Mouse (Mus musculus) kidney, embryonic 15.5 days (tissue): ENCODE data around the gene Tomm40. TPM values are rescaled to one million over a fixed set of nuclear protein-coding genes. Genes with fewer than 3 reads are reported as not detected.

ENCODE experiments used
- ATAC-seq: fragments of 200-750 bp; cut with Nextera tagmentation; replicated peaks from 2 replicates; pipeline ENCODE4 v1.8.0; 2017; ENCODE audit warnings: moderate TSS enrichment; ENCODE audit not compliant: low FRiP score
- H3K27ac ChIP-seq: fragments of 300-500 bp; sonication (generic); 2 replicates; pipeline ENCODE4 v1.5.1; 2015; ENCODE audit warnings: mild to moderate bottlenecking, inconsistent platforms
- H3K27me3 ChIP-seq: fragments of 300-500 bp; sonication (generic); 2 replicates; pipeline ENCODE4 v1.6.1; 2015; ENCODE audit warnings: inconsistent platforms
- H3K36me3 ChIP-seq: fragments of 300-500 bp; sonication (generic); 2 replicates; pipeline ENCODE4 v1.6.1; 2015; ENCODE audit warnings: inconsistent platforms
- H3K4me1 ChIP-seq: fragments of 300-500 bp; sonication (generic); 2 replicates; pipeline ENCODE4 v1.6.1; 2015; ENCODE audit warnings: inconsistent platforms
- H3K4me2 ChIP-seq: fragments of 300-500 bp; sonication (generic); 2 replicates; pipeline ENCODE4 v1.6.1; 2015; ENCODE audit warnings: moderate library complexity, mild to moderate bottlenecking, inconsistent platforms
- H3K4me3 ChIP-seq: fragments of 300-500 bp; sonication (generic); replicated peaks from 2 replicates; pipeline ENCODE4 v1.5.1; 2015; ENCODE audit warnings: mild to moderate bottlenecking, inconsistent platforms
- H3K9ac ChIP-seq: fragments of 300-500 bp; sonication (generic); 2 replicates; pipeline ENCODE4 v1.6.1; 2015; ENCODE audit warnings: mild to moderate bottlenecking, inconsistent platforms
- H3K9me3 ChIP-seq: fragments of 300-500 bp; sonication (generic); replicated peaks from 2 replicates; pipeline ENCODE4 v1.6.1; 2016; ENCODE audit warnings: inconsistent platforms
- WGBS: fragments of 180-500 bp; shearing (Covaris S2); methylation state at CpG from one replicate; pipeline ENCODE4 v1.1.7; 2015; ENCODE audit warnings: mixed read lengths; 5-methylcytosine and 5-hydroxymethylcytosine counted together
- polyA plus RNA-seq: library from polyadenylated mRNA; unstranded; fragments of >200 nt; fragmentation: Nextera tagmentation; extraction: Ambion mirVana; gene quantifications from 2 replicates; pipeline ENCODE4 v1.2.1, GENCODE M21; 2015

Gene Tomm40
- polyA plus RNA-seq, 1 experiment from 2014 or later, result 177 TPM

DNA sequence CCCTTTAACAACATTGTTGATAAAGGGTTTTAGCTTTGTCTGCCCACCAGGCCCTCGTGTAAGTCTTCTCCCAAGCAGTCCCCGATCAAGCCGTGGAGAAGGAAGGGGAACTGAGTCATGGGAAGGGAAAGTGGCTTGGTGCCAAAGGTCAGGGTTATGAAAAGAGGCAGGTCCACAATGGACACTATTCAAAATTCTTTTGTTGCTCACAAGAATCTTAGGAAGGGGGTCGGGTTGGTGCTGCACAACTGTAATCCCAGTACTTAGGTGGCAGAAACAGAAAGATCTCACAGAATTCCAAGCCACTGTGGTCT lies 35.8 kb upstream of the Tomm40 start:
- Histone ChIP-seq H3K4me1 (peaks cover 52% of the 10 kb centered on the region), H3K27me3 (no peaks in the 10 kb centered on the region), H3K36me3 (peaks cover 5% of the 10 kb centered on the region; the same call in 1 of the 2 replicates), H3K9me3 (no peaks in the 10 kb centered on the region), H3K27ac (peak overlapping the region; percentile 91; the same call in 1 of the 2 replicates), H3K4me2 (no peak overlapping the region), H3K9ac (no peak overlapping the region), H3K4me3 (no peak overlapping the region)
- no peak for ATAC-seq
- 43% methylated on average over 4 of the region's 4 CpGs for WGBS

DNA sequence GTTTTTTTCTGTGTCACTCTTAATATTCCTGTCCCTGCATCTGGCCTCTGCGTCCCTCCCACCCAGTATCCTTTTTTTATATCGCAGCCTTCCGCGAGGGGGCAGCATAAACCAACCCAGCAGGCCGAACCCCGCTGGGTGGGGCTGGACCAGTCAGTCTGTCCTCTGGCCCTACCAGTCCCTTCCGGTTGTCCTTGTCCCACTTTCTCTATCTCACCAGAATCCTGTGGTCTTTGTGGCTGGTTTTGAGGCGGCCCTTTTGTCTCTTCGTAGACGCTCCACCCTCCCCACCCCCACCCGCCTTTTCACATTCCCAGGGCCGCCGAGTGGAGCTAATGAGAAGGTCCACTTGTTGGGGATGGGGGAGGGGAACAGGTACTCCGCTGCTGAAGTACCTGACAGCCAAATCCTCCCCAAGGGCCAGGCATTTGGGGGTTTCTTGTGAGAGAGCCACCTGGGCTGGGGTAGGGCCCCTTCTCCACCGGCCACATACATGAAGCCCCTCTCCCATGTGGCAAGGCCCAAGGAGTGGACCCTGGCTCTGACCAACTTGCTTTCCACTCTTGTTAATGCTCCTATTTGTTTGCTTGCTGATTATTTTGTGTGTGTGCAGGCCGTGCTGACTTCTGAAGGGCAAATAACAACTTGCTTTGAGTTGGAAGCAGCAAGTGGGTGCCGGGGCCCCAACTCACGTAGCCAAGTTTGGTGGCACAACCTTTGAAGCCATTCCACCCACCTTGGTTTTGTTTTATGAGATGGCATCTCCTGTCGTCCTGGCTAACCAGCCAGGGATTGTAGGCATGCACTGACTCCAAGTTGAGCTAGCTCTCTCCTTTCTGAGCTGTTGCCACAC lies 35.2 kb upstream of the Tomm40 start, which contains the start of gene Nectin2:
Nectin2 (minus strand) TSS at position 267 of the 853 bp plus-strand sequence.
- Histone ChIP-seq H3K4me1 (peaks cover 52% of the 10 kb centered on the region), H3K4me2 (peak within 1 kb of the TSS; percentile 88), H3K9ac (peak within 1 kb of the TSS; percentile 77), H3K36me3 (0 out of 2 replicates have a peak, but pooled peaks cover 5% of the 10 kb centered on the region), H3K27ac (peak within 1 kb of the TSS; percentile 91), H3K27me3 (no peaks in the 10 kb centered on the region), H3K4me3 (peak within 1 kb of the TSS; percentile 74), H3K9me3 (no peaks in the 10 kb centered on the region)
- peak; percentile 62 for ATAC-seq
- 15% methylated on average over 19 of the region's 19 CpGs for WGBS

DNA sequence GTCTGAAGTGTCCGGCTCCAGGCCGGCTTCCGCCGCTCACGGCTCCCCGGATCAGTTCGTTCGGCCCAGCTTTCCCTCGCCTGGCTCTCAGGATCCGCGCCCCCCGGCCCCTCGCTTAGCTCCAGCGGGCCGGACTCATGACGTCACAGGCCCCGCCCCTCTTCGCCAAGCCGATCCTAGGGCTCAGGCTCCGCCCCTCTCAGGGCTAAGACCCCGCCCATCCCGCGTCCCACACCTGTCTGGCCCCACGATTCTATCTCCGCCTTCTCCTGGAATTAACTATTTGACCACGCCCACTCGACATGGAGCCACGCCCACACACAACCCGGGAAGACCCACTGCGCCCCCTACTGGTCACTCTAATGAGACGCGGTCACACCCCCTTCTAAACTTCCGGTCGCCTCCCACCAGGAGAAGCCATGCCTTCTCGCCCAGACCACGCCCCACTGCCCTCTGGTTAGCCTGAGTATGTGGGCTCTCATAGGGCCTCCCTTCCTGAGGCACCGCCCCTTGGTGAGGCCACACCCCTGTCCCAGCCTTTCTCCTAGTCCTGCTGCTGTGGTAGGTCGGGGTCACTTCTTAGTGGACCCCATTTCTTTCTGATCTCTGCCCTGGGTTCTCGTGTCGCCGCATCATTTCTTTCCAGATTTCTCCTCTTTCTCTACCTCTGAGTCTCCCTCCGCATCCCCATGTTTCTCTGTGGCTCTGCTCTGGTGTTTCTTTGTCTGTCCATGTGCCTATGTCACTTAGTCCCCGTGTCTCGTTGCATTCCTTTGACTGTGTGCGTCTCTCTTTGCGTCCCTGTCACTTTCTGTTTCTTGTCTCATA lies 34.4 kb upstream of the Tomm40 start:
- Histone ChIP-seq H3K4me1 (peaks cover 56% of the 10 kb centered on the region), H3K27ac (peak overlapping the region; percentile 91), H3K9ac (peak overlapping the region; percentile 77), H3K9me3 (no peaks in the 10 kb centered on the region), H3K4me2 (peak overlapping the region; percentile 88), H3K27me3 (no peaks in the 10 kb centered on the region), H3K4me3 (peak overlapping the region; percentile 74), H3K36me3 (peaks cover 1% of the 10 kb centered on the region; the same call in 1 of the 2 replicates)
- under 1% methylated on average over 42 of the region's 46 CpGs for WGBS
- peak; percentile 93 for ATAC-seq

DNA sequence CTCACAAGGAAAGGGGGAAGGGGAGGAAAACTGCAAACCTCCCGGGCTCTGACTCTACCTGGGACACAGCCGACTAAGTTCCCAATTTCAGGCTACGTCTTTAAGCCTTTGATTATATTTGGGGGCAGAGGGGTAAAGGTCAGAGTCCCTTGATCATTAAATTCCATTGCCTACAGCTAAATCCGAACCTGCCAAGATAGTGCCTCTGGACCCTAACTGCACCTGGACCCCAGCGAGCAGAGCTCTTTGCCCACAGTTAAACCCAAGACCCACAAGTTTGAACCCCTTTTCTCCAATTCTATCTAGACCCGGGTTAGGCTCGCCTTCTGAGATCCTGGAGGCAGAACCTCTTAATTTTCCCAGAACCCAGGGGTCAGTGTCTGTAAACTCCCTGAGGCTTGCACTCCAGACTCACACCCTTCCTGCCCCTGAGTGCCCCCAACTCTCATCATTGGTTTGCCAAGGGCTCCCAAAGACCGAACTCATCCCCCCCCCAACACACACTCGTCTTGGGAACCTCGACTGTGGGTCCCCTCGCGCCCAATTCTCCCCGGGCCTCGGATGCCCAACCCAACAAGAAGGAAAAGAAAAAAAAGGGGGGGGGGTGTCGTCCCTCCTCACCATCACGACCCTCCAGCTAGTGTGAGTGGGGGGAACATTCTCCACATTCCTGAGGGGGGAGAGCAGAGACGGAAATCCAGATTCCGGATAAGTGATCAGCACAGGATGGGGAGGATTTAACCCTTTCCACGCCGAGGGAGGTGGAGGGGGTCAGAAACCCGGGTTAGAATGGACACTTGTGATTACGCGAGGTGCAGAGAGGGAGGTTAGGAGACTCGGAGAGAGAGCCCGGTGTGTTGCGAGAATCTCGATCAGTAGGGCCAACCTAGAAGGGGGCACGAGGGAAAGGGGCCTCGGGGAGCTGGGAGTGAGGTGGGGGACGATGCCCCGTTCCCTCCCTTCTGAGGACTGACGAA lies 33.3 kb upstream of the Tomm40 start:
- under 1% methylated on average over 32 of the region's 32 CpGs for WGBS

DNA sequence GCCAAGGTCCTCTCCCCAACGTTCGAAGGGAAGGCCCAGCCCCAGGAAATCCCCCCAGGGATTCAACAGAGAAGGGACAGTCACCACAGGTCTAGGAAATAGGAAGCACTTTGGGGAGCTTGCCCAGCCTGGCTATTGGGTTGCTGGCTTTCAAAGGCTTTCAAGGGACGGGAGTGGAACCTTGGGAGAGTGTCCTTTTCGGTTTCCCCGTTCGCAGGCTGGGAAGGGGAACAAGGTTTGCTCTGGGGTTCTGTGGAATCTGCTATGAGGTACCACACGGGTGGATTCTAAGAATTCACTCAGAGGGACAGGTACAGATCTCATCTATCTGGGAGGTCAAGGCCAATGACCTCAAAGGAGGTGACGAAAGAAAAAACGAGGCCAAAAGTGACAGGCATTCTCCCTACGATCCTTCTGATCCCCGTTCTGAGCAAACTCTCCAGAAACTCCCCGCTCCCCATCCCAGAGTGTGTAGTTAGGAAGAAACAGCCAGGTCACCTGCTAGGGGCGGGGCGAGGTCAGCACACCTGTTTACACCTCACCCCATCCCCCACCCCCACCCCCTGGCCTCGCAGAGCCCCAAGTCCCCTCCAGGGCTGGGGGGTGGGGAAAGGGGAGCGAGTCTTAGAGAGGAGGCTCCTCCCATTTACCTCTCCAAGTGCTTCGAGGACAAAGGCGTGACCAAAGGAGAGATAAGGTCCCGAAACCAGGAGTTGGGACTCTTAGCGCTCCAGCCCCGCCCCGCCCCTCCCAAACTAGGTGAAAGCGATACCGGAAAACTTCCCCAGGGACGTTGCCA lies 32.4 kb upstream of the Tomm40 start:
- peak overlapping the region; percentile 88 for H3K4me2 ChIP-seq
- peaks cover 19% of the 10 kb centered on the region for H3K36me3 ChIP-seq
- peak overlapping the region; percentile 74 for H3K4me3 ChIP-seq
- WGBS, result 5% methylated on average over 25 of the region's 25 CpGs
- ATAC-seq, result no peak
- H3K4me1 ChIP-seq, result peaks cover 68% of the 10 kb centered on the region
- H3K27ac ChIP-seq, result peak overlapping the region; percentile 87
- peak overlapping the region; percentile 77 for H3K9ac ChIP-seq
- no peaks in the 10 kb centered on the region for H3K9me3 ChIP-seq
- H3K27me3 ChIP-seq, result no peaks in the 10 kb centered on the region

More for the DNA sequence above, 33.3 kb upstream of the Tomm40 start:
- Histone ChIP-seq H3K36me3 (peaks cover 12% of the 10 kb centered on the region), H3K9ac (peak overlapping the region; percentile 77), H3K9me3 (no peaks in the 10 kb centered on the region), H3K4me1 (peaks cover 62% of the 10 kb centered on the region), H3K27ac (peak overlapping the region; percentile 87), H3K4me3 (peak overlapping the region; percentile 74), H3K4me2 (peak overlapping the region; percentile 88), H3K27me3 (no peaks in the 10 kb centered on the region)
- ATAC-seq, result no peak; the same call in 1 of the 2 replicates

DNA sequence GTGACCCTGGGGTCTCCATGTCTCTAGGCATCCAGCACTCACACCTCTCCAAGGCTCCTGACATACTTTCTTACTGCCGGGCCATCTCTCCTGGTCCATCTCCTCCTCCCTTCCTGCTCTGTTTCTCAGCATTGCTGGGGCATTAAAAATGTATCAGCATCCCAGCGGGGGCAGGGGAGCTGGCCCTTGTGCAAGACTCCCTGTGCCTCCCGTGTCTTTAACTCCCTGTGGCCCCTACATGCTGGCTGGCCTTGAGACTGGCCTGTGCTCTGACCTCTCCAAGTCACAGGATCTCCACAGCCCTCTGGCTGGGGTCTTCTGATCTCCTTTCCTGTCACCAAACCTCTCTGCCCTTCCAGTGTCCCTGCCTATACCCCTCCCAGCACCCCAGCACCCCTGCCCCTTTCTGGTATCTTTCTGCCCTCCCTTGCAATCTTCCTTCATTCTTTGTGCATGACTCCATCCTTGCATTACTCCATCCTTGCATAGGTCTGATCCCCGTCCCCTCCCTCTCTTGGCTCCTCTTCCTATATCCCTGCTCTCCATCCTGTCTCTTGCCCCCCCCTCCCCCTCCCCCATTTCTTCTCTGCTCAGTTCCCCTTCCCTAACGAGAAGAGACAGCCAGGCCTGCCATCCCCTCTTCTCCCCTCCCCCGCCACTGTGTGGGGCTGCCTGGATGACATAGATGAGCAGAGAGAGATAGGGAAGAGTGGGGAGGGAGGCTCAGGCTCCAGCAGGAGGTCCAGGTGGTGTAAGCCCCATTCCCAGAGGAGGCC lies 31.4 kb upstream of the Tomm40 start:
- ATAC-seq, result no peak
- H3K27ac ChIP-seq, result peak overlapping the region; percentile 87
- WGBS, result 22% methylated on average over 6 of the region's 6 CpGs
- peaks cover 27% of the 10 kb centered on the region for H3K36me3 ChIP-seq
- H3K27me3 ChIP-seq, result no peaks in the 10 kb centered on the region
- peak overlapping the region; percentile 74 for H3K4me3 ChIP-seq
- peak overlapping the region; percentile 77; the same call in 1 of the 2 replicates for H3K9ac ChIP-seq
- no peaks in the 10 kb centered on the region for H3K9me3 ChIP-seq
- peaks cover 78% of the 10 kb centered on the region for H3K4me1 ChIP-seq
- peak overlapping the region; percentile 88 for H3K4me2 ChIP-seq

GRCm38 (mm10) chr7:19745971-19746370 lies 30.7 kb upstream of the Tomm40 start:
- Histone ChIP-seq H3K27me3 (no peaks in the 10 kb centered on the region), H3K4me3 (no peak overlapping the region), H3K9ac (no peak overlapping the region), H3K9me3 (no peaks in the 10 kb centered on the region), H3K4me1 (peaks cover 82% of the 10 kb centered on the region), H3K27ac (peak overlapping the region; percentile 83; the same call in 1 of the 2 replicates), H3K4me2 (peak overlapping the region; percentile 88), H3K36me3 (peaks cover 33% of the 10 kb centered on the region)
- 65% methylated on average over 8 of the region's 10 CpGs for WGBS
- no peak for ATAC-seq

DNA sequence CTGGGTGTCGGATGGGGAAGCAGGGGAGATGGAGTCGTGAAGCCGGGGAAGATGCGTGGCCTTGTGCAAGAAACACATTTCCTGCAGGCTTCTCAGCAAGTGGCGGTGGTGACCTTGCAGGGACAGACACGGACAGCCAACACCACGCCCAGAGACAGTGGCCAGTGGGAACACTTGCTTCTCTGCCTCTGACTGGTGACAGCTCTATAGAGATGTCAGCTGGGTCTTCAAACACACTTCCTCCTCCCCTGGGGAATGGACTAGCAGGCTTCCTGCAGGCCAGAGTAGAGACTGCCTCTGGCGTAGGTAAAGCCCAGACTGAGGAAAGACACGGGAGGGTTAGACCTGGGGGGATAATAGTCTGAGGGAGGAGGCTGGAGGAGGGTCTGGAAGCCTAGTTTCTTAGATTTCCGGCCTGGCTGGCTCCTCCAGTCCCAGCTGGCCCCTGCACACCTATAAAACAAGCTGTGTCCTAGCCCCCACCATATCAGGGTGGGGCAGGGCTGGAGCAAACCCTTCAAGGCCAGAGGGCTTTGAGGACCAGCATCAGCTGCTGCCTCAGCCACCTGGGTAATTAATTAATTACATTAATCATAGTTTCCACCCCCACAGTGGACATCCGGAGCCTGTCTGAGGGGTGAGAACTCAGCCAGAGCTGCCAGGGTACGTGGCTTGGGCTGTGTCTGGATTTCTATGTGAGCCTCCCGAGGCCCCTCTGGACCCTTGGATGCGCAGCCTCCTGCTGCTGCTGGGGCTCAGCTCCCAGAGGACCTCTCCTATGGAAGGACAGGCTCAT lies 29.6 kb upstream of the Tomm40 start:
- H3K9me3 ChIP-seq, result no peaks in the 10 kb centered on the region
- WGBS, result 37% methylated on average over 14 of the region's 14 CpGs
- H3K27ac ChIP-seq, result peak overlapping the region; percentile 83
- no peaks in the 10 kb centered on the region for H3K27me3 ChIP-seq
- H3K36me3 ChIP-seq, result peaks cover 45% of the 10 kb centered on the region
- peak overlapping the region; percentile 88 for H3K4me2 ChIP-seq
- H3K4me1 ChIP-seq, result peaks cover 80% of the 10 kb centered on the region
- no peak overlapping the region for H3K9ac ChIP-seq
- ATAC-seq, result no peak
- H3K4me3 ChIP-seq, result 0 out of 2 replicates have a peak overlapping the region, but pooled peaks have one; percentile 7

- H3K27me3 ChIP-seq, result no peaks in the 10 kb centered on the region
- peaks cover 49% of the 10 kb centered on the region for H3K36me3 ChIP-seq
- no peak for ATAC-seq
- WGBS, result 81% methylated on average over 6 of the region's 6 CpGs
- no peak overlapping the region for H3K4me2 ChIP-seq
- no peak overlapping the region for H3K4me3 ChIP-seq
- H3K9ac ChIP-seq, result no peak overlapping the region
- H3K4me1 ChIP-seq, result peaks cover 80% of the 10 kb centered on the region
- H3K9me3 ChIP-seq, result no peaks in the 10 kb centered on the region
- no peak overlapping the region for H3K27ac ChIP-seq
Observed at GRCm38 (mm10) chr7:19743791-19744190, 28.6 kb upstream of the Tomm40 start.
